Mouse (Mus musculus) R1 (cell line): ENCODE data around the gene Sema7a.
A peak's percentile ranks its signal among the peaks of the same experiment; 100 is the strongest.

Experiments used
- DNase-seq: peaks from one replicate; pipeline ENCODE4 v3.0.0-alpha.2; 2018; ENCODE audit warnings: low read depth, low spot score

The Sema7a gene

GRCm38 (mm10) chr9:58011027-58011426 lies 71.1 kb downstream of the Sema7a start:
- DNase-seq, result peak; percentile 90

DNA sequence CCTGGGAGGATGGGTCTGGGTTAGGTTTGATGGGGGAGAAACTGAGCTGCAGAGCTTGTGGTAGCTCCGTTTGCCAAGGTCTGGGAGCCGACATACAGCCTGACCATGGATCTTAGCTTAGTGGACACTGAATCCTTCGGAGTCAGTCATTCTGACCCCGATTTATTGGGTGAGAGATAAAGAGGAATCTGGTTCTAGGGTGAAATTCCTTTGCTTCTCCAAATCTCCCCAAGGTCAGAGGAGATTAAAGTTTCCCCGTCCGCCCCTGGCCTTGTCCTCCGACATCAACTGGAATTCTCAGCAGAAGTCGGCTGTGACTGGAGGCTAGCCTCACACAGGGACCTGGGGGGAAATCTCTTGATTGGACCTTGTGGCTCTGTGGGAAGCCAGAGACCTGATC lies 71.6 kb downstream of the Sema7a start:
- DNase-seq, result peak; percentile 23
